28 mouse cellular contexts compared by ENCODE assay signal in genomic region chr1:21729131-21729530, GRCm38 (mm10).
"Had no signal": no experiment of that assay in that cellular context is flagged by ENCODE, and none has a peak within 500 bp of the region (broad histone marks: within the 10 kb centered on the region; RNA-seq: fewer than 3 reads in every experiment).

No protein-coding gene starts in this region.

- DNase-seq: cerebellum, adult 9-10 months; cerebellum, adult 9-11 months; cerebellum, postnatal 10 days; cerebellum, postnatal 14 days; cerebellum, postnatal 25 days; cerebellum, postnatal 36 days; embryo, embryonic 11 days; forebrain, postnatal 0 days; gastrocnemius, adult 2 months; gastrocnemius, postnatal 10 days; gastrocnemius, postnatal 14 days; gastrocnemius, postnatal 25 days; gastrocnemius, postnatal 36 days; heart, adult 11 months; heart, adult 18-20 months; heart, adult 2 months had no signal

- H3K4me2 ChIP-seq: embryonic facial prominence, embryonic 12.5 days; embryonic facial prominence, embryonic 13.5 days; embryonic facial prominence, embryonic 15.5 days; forebrain, embryonic 12.5 days; forebrain, embryonic 13.5 days; forebrain, embryonic 15.5 days; heart, embryonic 11.5 days had no signal

- H3K27ac ChIP-seq: embryonic facial prominence, embryonic 10.5 days; embryonic facial prominence, embryonic 12.5 days; embryonic facial prominence, embryonic 13.5 days; embryonic facial prominence, embryonic 15.5 days; forebrain, embryonic 10.5 days; forebrain, embryonic 12.5 days; forebrain, embryonic 13.5 days; forebrain, embryonic 15.5 days; gastrocnemius, adult 2 months; heart, adult 2 months; heart, embryonic 10.5 days had no signal

- H3K9me3 ChIP-seq: embryonic facial prominence, embryonic 10.5 days; embryonic facial prominence, embryonic 12.5 days; embryonic facial prominence, embryonic 13.5 days; embryonic facial prominence, embryonic 15.5 days; forebrain, embryonic 10.5 days; forebrain, embryonic 12.5 days; forebrain, embryonic 13.5 days; forebrain, embryonic 15.5 days; heart, embryonic 10.5 days had no signal

- H3K4me1 ChIP-seq: embryonic facial prominence, embryonic 10.5 days; embryonic facial prominence, embryonic 12.5 days; embryonic facial prominence, embryonic 13.5 days; embryonic facial prominence, embryonic 15.5 days; forebrain, embryonic 12.5 days; forebrain, embryonic 13.5 days; forebrain, embryonic 15.5 days; heart, embryonic 10.5 days had no signal

- H3K36me3 ChIP-seq: embryonic facial prominence, embryonic 10.5 days; embryonic facial prominence, embryonic 12.5 days; embryonic facial prominence, embryonic 13.5 days; embryonic facial prominence, embryonic 15.5 days; forebrain, embryonic 10.5 days; forebrain, embryonic 12.5 days; forebrain, embryonic 15.5 days; heart, embryonic 10.5 days had no signal

- H3K4me3 ChIP-seq: embryonic facial prominence, embryonic 10.5 days; embryonic facial prominence, embryonic 12.5 days; embryonic facial prominence, embryonic 13.5 days; embryonic facial prominence, embryonic 15.5 days; erythroblast, embryonic 14.5 days; forebrain, embryonic 10.5 days; forebrain, embryonic 12.5 days; forebrain, embryonic 13.5 days; forebrain, embryonic 15.5 days; gastrocnemius, adult 2 months; heart, adult 2 months; heart, embryonic 10.5 days had no signal

- H3K27me3 ChIP-seq: embryonic facial prominence, embryonic 12.5 days; embryonic facial prominence, embryonic 13.5 days; embryonic facial prominence, embryonic 15.5 days; forebrain, embryonic 12.5 days; forebrain, embryonic 13.5 days; forebrain, embryonic 15.5 days had no signal

- ATAC-seq: forebrain, embryonic 13.5 days; forebrain, embryonic 15.5 days; forebrain, embryonic 16.5 days; forebrain, postnatal 0 days had no signal

- H3K9ac ChIP-seq: embryonic facial prominence, embryonic 12.5 days; embryonic facial prominence, embryonic 13.5 days; embryonic facial prominence, embryonic 15.5 days; forebrain, embryonic 12.5 days; forebrain, embryonic 13.5 days; forebrain, embryonic 15.5 days; forebrain, postnatal 0 days had no signal
